Mouse (Mus musculus) kidney, postnatal 36 days (tissue): ENCODE data around the gene Ndufa3.
"Not testable (repeated sequence)": the region's sequence is repeated elsewhere in the genome, so short reads cannot be mapped to it uniquely, and the experiment has no call there.

ENCODE experiments used
- DNase-seq, 2 experiments: peaks; one replicate each; pipeline ENCODE4 v3.0.0; 2021 to 2022; ENCODE audit warnings: mixed read lengths in 2 of 2

Ndufa3 gene

GRCm38 (mm10) chr7:3617242-3617995 lies at the start of gene Ndufa3:
Gene Ndufa3 (plus strand): TSS chr7:3617373.
- DNase-seq, result peak; percentile 93 to 94

DNA sequence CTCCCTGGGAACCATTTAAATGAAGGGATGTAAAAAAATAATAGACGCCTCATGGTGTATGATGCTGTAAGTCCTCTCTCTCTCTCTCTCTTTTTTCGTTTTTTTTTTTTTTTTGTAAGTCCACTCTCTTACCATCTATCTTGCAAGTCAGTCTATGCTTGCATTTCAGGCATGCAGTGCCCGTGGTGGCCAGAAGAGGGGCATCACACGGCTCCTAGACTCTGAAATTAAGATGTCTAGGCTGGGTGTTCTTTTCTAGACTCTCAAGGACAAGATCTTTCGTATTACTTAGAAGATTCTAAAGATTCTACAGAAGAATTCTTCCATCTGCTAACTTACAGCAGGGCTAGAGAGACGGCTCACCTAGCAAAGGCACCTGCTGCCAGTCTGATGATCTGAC lies 47.4 kb upstream of the Ndufa3 start:
- DNase-seq, result no peak

DNA sequence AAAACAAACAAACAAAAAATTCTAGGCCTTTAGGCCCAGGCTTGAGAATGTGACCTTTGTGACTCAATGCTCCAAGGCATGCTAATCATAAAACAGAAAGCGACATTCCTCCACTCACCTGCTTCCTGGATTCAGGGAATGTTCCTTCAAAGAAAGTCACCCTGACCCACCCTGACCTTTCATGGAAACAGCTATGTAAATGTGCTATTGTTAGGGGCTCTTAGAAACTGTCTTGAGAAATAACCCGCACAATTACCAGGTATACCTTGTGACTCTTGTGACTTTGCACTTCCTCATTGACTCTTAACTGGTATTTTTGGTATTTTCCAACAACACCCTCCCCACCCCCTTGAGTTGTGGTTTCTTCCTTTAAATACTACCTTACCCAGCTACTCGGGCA lies 46.6 kb upstream of the Ndufa3 start:
- not testable (repeated sequence) for DNase-seq

- no peak for DNase-seq
Measured at GRCm38 (mm10) chr7:3571847-3572246, 45.3 kb upstream of the Ndufa3 start.

DNA sequence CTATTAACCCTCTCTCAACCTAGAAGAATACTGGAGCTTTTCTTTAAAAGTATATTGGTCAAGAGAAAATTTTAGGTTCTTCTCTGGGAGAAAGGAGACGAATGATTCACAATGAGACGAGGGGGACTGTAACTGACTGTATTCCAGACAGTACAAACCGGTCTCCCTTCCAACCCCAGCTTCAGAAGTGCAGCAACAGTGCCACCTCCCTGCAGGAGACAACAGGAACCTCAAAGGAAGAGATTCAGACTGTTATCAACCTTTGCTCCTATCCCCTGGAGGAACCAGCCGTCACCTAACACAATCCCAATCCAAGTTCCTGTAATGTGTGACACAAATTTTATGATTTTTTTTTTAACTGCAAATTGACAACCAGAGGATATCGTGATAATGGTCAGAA lies 43.0 kb upstream of the Ndufa3 start:
- DNase-seq, result no peak

DNA sequence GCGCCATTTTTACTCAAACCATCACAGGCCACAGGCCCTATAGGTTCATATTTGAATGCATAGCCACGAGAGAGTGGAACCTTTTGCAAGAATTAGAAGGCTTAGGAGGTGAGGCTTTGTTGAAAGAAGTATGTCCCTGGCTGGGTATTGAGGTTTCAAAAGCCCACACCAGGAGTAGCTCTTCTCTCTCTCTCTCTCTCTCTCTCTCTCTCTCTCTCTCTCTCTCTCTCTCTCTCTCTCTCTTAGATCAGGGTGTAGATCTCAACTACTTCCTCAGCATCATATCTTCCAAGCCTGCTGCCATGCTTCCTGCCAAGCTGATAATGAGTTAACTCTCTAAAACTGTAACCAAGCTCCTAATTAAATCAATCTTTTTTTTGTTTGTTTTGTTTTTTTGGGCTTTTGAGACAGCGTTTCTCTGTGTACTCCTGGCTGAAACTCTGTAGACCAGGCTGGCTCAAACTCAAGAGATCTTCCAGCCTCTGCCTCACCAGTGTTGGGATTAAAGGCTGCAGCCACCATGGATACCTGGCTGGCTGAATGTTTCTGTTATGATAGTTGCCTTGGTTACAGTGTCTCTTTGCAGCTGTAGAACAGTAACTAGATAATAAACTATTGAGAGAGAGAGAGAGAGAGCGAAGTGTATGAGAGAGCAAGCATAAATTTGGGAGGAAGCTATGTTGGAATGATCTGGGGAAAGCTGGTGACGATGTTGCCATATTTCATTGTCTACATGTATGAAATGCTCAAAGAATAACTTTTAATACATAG lies 40.6 kb upstream of the Ndufa3 start:
- no peak for DNase-seq

GRCm38 (mm10) chr7:3578196-3578595 lies 39.0 kb upstream of the Ndufa3 start:
- no peak for DNase-seq

DNA sequence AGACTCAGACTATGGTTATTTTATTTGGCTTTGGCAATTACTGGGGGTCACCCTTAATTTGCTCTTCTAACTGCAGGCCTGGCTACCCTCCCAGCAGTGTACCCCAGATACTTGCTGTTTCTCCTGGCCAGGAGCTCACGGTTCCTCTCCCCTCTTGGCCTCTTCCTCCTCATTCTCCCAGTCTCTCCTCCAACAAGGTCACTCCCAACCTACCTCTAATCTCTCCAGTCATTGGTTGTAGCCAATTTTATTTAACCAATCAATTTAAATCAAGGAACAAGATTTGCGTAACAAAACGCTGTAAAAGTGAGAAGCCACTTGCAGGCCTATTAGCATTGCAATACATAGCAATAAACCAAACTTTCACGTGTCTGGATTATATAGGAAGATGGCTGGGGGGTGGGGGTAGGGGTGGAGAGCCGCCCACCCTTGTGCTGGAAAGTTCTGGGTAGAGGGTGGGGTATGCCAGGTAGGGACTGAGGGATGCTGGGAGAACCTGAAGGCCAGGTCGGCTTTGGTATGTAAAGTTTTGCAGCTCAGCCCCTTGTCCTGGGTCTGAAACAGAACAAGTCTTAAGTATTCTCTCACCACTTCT lies 38.1 kb upstream of the Ndufa3 start:
- no peak for DNase-seq

DNA sequence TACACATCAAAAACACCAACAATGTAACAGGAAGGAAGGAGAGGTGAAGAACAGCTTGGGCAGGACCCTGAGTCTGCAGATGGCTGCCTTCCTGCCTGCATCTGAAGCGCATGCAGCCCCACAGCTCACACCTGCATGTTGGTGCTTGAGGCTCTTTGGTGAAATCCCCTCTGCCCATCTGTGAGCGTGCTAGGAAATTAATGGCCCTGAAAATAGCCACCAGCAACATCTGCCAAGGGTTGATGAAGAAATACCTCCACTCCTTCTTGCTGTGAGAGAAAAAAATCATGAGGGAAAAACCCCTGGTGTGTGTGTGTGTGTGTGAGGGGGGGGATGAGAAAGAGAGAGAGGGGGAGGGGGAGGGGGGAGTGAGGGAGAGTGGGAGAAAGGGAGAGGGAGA lies 37.1 kb upstream of the Ndufa3 start:
- DNase-seq, result no peak

DNA sequence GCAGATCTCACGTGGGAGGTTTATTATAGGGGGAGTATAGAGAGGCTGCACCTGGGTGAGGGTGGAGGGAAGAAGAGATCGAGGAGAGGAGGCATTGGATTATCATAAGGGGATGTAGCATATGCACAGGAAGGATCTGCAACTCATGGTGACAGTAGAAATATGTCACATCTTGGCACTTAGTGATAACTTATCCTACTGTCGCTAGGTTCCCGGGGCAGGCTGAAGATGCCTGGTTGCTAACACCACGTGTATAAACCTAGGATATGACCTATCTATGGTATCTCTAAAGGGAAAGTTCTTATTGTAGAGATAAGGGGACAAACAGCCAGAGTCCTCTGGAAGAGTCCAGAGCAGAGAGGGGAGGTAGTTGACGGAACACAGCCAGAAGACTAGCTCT lies 31.4 kb upstream of the Ndufa3 start:
- DNase-seq, result no peak

- no peak for DNase-seq
Measured at GRCm38 (mm10) chr7:3586255-3586654, 30.9 kb upstream of the Ndufa3 start.

DNA sequence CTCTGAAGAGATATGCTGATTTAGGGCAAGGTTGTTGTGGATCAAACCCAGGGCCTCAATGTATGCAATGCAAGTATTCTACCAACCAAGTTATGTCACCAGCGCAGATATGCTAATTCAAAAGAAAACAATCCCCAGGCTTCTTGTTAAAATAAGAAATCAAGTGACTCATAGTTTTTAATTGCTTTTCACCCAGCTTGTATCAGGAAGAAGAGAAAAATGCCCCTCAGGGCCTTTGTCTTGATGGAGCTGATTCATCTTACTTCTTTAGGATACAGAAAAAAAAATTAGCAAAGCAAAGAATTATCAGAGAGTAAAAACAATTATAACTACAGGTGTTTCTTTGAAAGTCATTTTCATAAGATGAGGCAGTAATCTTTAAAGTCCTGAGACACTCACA lies 29.9 kb upstream of the Ndufa3 start:
- DNase-seq, result no peak

GRCm38 (mm10) chr7:3590550-3590949 lies 26.6 kb upstream of the Ndufa3 start:
- no peak for DNase-seq

- no peak for DNase-seq
Measured at GRCm38 (mm10) chr7:3591534-3591933, 25.6 kb upstream of the Ndufa3 start.

DNA sequence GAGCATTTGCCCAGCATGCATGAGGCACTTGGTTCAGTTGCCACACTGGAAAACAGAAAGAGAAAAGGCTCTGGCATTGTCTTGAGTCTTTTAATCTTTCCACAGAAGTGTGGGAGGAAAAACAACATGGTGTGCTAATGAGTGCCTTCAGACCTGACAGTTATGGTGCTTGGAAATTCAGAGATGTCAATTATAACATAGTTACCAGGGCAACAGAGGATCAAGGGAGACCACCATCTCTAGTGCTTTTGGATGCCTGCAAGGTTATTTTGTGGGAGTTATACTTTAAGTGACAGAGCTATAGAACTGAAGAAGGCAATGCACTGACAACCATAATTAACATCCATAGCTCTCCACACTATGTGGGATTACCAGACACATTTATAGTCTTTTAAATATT lies 23.3 kb upstream of the Ndufa3 start:
- DNase-seq, result no peak

- DNase-seq, result no peak
Measured at GRCm38 (mm10) chr7:3594686-3595085, 22.5 kb upstream of the Ndufa3 start.

DNA sequence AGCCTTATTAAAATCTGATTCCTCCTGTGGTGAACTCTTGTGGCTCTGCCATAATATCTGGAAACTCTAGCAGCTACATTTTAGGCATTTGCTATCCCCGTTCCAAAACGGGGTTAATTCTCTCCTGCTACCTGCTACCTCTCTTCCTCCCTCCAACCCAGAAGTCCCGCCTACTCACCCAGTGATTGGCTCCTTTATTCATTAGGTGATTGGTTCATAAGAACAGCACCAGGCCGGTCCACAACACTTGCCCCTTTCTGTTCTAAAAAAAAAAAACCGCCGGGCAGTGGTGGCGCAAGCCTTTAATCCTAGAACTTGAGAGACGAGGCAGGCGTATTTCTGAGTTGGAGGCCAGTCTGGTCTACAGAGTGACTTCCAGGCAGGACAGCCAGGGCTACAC lies 22.0 kb upstream of the Ndufa3 start:
- peak; percentile 58 to 69 for DNase-seq

GRCm38 (mm10) chr7:3597755-3598154 lies 19.4 kb upstream of the Ndufa3 start:
- DNase-seq, result not testable (repeated sequence)

DNA sequence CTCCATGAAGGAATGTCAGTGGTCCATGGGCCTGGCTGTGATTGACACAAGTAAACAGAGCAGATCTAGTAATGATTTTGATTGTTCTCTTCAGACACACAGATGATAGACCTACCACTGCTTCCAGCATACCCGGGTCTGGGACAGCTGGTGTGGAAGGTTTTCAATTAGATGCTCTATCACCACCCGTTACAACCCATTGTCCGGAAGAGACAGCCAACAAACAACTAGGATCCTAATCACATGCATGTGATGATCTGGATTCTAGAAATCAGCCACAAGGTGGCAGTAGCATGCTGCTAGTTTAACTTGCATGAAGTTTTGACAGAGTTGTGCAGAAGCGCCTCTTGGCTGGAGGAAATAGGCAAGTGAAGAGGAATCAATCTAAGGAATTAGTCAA lies 16.1 kb upstream of the Ndufa3 start:
- peak; percentile 78 to 85 for DNase-seq

DNA sequence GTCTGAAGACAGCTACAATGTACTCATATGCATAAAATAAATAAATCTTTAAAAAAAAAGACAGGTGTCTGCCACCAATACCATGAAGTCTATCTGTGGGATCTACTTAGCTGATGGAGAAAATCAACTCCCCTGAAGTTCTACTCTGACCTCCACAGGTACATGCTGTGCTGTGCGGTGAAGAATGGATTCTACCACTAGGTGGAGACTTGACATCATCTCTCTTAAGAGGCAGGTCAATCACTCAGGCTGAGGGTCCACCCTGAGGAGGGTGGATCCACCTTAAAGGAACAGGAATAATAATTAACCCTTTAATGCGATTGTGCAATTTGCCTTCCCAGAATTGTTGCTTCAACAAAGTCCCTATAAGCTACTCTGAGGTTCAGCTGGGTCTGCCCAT lies 10.4 kb upstream of the Ndufa3 start:
- peak; percentile 54 to 73 for DNase-seq

DNA sequence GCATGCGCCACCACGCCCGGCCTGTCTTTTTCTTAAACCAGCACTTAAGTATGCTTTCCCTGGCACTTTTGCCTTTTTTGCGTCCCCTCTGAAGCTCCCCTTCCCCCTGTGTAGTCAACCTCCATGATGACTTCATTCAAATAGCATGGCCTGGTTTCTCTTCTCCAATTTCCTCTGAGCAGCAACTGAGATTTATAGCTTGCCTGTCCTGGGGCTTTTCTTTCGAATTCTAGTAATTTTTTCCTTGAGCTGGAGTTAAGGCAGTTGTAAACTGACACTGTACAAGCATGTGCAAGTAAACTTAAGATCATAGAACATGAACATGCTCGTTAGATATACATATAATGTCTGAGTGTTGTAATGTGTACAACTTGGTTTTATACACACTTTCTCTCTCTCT lies 9.8 kb upstream of the Ndufa3 start:
- DNase-seq, result no peak

DNA sequence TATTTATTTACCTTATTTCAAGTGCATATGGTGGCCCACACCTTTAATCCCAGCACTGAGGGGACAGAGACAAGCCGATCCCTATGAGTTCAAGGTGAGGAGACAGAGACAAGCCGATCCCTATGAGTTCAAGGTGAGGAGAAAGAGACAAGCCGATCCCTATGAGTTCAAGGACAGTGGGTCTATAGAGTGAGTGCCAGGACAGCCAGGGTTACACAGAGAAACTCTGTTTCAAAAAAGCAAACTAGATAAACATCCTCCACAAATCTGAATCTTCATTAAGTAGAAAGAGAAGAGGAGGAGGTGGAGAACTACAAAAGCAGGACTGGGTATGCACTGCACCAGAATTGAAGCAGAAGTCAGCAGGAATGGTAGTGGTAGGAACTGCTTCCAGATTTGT lies 8.5 kb upstream of the Ndufa3 start:
- no peak for DNase-seq

DNA sequence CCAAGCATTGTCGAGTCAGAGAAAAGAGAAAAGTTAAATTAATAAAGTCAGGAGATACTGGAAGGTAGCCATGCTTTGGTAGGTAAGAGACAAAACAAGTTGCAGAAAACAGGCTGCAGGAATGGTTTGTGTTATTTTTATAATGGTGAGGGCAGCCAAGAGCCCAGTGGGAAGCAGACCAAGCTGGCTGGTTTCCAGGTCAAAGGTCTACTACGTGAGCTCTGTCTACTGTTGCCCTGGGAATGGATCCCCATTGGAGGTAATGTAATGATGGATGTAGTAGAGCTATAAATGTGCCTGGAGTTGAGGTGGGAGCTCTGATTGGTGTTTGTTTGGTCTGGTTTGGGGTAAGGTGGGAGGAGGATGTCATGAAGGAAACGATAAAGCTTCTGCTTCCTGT lies 8.1 kb upstream of the Ndufa3 start:
- DNase-seq, result peak; percentile 88 to 89

DNA sequence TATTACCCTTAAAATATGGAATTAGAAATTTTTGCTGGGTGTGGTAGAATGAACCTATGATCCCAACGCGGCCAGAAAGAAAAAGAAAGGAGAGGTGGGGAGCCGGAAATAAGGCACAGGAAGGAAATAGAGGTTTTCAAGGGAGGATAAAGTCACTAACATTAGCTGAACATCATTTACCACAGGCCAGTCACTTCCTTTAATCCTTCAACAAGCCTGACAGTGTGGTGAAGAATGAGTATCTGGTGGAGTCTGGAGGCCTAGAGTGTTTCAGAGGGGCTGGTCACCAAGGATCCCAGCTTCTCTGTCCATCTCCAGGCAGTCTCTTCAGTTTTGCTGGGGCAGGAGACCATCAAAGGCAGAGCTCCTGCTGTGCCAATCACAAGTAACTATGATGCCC lies 6.7 kb upstream of the Ndufa3 start:
- DNase-seq, result no peak
